Mouse (Mus musculus) heart, embryonic 14.5 days (tissue): Measurements from ENCODE around the gene Xbp1. TPM values are rescaled to one million over a fixed set of nuclear protein-coding genes. Genes with fewer than 3 reads are reported as not detected.

ENCODE experiments used
- ATAC-seq: fragments of 200-750 bp; cut with Nextera tagmentation; 2 replicates; pipeline ENCODE4 v1.8.0; 2017; ENCODE audit warnings: low read depth, moderate TSS enrichment; ENCODE audit not compliant: insufficient number of reproducible peaks, insufficient read depth, low FRiP score
- H3K27ac ChIP-seq, 2 experiments: fragments of 200-500 bp in 1 of 2; fragments of 300-500 bp in 1 of 2; sonication (generic) in 1 of 2; replicated peaks in 1 of 2; 2 replicates each; pipeline ENCODE4 v1.5.1; 2012 to 2014; ENCODE audit warnings: low read depth in 2 of 2, low read length in 2 of 2, control low read depth in 1 of 2, mild to moderate bottlenecking in 1 of 2, mixed read lengths in 1 of 2; ENCODE audit not compliant: control insufficient read depth in 1 of 2, insufficient read depth in 1 of 2
- H3K27me3 ChIP-seq: fragments of 300-500 bp; sonication (generic); 2 replicates; pipeline ENCODE4 v1.6.1; 2014; ENCODE audit warnings: mild to moderate bottlenecking, low read length, control low read depth; ENCODE audit not compliant: control insufficient read depth, insufficient read depth
- H3K36me3 ChIP-seq: fragments of 300-500 bp; sonication (generic); 2 replicates; pipeline ENCODE4 v1.6.1; 2014; ENCODE audit warnings: mild to moderate bottlenecking, control low read depth, low read length, mixed read lengths; ENCODE audit not compliant: control insufficient read depth, insufficient read depth
- H3K4me1 ChIP-seq, 2 experiments: fragments of 200-500 bp in 1 of 2; fragments of 300-500 bp in 1 of 2; sonication (generic) in 1 of 2; 2 replicates each; pipeline ENCODE4 v1.6.1; 2012 to 2014; ENCODE audit warnings: low read length in 2 of 2, control low read depth in 1 of 2, mixed read lengths in 1 of 2; ENCODE audit not compliant: control insufficient read depth in 2 of 2, insufficient read depth in 2 of 2
- H3K4me2 ChIP-seq: fragments of 300-500 bp; sonication (generic); 2 replicates; pipeline ENCODE4 v1.6.1; 2014; ENCODE audit warnings: mild to moderate bottlenecking, low read length
- H3K4me3 ChIP-seq, 2 experiments: fragments of 200-500 bp in 1 of 2; fragments of 300-500 bp in 1 of 2; sonication (generic) in 1 of 2; 2 replicates each; pipeline ENCODE4 v1.5.1; 2012 to 2014; ENCODE audit warnings: low read length in 2 of 2, mild to moderate bottlenecking in 2 of 2, control low read depth in 1 of 2, low read depth in 1 of 2, moderate library complexity in 1 of 2; ENCODE audit not compliant: control insufficient read depth in 1 of 2, insufficient read depth in 1 of 2
- H3K9ac ChIP-seq: fragments of 300-500 bp; sonication (generic); 2 replicates; pipeline ENCODE4 v1.6.1; 2014; ENCODE audit warnings: mild to moderate bottlenecking, low read length
- H3K9me3 ChIP-seq: fragments of 300-500 bp; sonication (generic); 2 replicates; pipeline ENCODE4 v1.6.1; 2016; ENCODE audit warnings: low read length, control low read depth; ENCODE audit not compliant: control insufficient read depth
- WGBS: fragments of 180-500 bp; shearing (Covaris S2); extraction: QIAGEN DNeasy Blood & Tissue Kit; methylation state at CpG from one replicate; pipeline ENCODE4 v1.1.7; 2014; 5-methylcytosine and 5-hydroxymethylcytosine counted together
- polyA plus RNA-seq: library from polyadenylated mRNA; unstranded; fragments of >200 nt; fragmentation: Nextera tagmentation; extraction: Ambion mirVana; gene quantifications from 2 replicates; pipeline ENCODE4 v1.2.1, GENCODE M21; 2014

The Xbp1 gene
- polyA plus RNA-seq, 1 experiment from 2014 or later: 114 TPM

GRCm38 (mm10) chr11:5563898-5564297 is 43.4 kb downstream of the Xbp1 start:
- 62% methylated on average over 6 of the region's 6 CpGs for WGBS

GRCm38 (mm10) chr11:5565596-5565995 is 45.1 kb downstream of the Xbp1 start:
- ATAC-seq: no peak
- H3K4me2 ChIP-seq: no peak overlapping the region
- no peaks in the 10 kb centered on the region for H3K36me3 ChIP-seq
- no peaks in the 10 kb centered on the region for H3K9me3 ChIP-seq
- no peak overlapping the region for H3K4me3 ChIP-seq
- 86% methylated on average over 3 of the region's 3 CpGs for WGBS
- peaks cover 4% of the 10 kb centered on the region in 2 experiments; a peak in 3 of 4 replicates for H3K4me1 ChIP-seq
- H3K9ac ChIP-seq: no peak overlapping the region
- H3K27me3 ChIP-seq: no peaks in the 10 kb centered on the region
- H3K27ac ChIP-seq: no peak overlapping the region

More at GRCm38 (mm10) chr11:5563898-5564297, 43.4 kb downstream of the Xbp1 start:
- Histone ChIP-seq H3K4me3 (no peak overlapping the region), H3K4me2 (no peak overlapping the region), H3K36me3 (no peaks in the 10 kb centered on the region), H3K9me3 (no peaks in the 10 kb centered on the region), H3K27me3 (no peaks in the 10 kb centered on the region), H3K9ac (no peak overlapping the region), H3K4me1 (peaks cover 4% of the 10 kb centered on the region in 2 experiments; a peak in 3 of 4 replicates), H3K27ac (no peak overlapping the region)
- ATAC-seq: no peak

- Histone ChIP-seq H3K9ac (no peak overlapping the region), H3K27ac (no peak overlapping the region), H3K4me3 (no peak overlapping the region), H3K4me1 (peaks cover 4% of the 10 kb centered on the region in 2 experiments; a peak in 3 of 4 replicates), H3K36me3 (no peaks in the 10 kb centered on the region), H3K9me3 (no peaks in the 10 kb centered on the region), H3K27me3 (no peaks in the 10 kb centered on the region), H3K4me2 (no peak overlapping the region)
- WGBS: 29% methylated on average over 2 of the region's 2 CpGs
- ATAC-seq: no peak
Measured at GRCm38 (mm10) chr11:5566506-5566905, 46.0 kb downstream of the Xbp1 start.

GRCm38 (mm10) chr11:5567654-5568053 is 47.2 kb downstream of the Xbp1 start:
- Histone ChIP-seq H3K4me1 (peaks cover 4% of the 10 kb centered on the region in 2 experiments; a peak in 3 of 4 replicates), H3K4me2 (no peak overlapping the region), H3K27me3 (no peaks in the 10 kb centered on the region), H3K9ac (no peak overlapping the region), H3K9me3 (no peaks in the 10 kb centered on the region), H3K27ac (no peak overlapping the region), H3K4me3 (no peak overlapping the region), H3K36me3 (no peaks in the 10 kb centered on the region)
- ATAC-seq: no peak
- 94% methylated on average over 6 of the region's 6 CpGs for WGBS

- H3K4me2 ChIP-seq: no peak overlapping the region
- no peaks in the 10 kb centered on the region for H3K4me1 ChIP-seq
- no peaks in the 10 kb centered on the region for H3K27me3 ChIP-seq
- H3K4me3 ChIP-seq: no peak overlapping the region
- H3K27ac ChIP-seq: no peak overlapping the region
- 76% methylated on average over 5 of the region's 5 CpGs for WGBS
- H3K9ac ChIP-seq: no peak overlapping the region
- no peaks in the 10 kb centered on the region for H3K36me3 ChIP-seq
- no peak for ATAC-seq
- no peaks in the 10 kb centered on the region for H3K9me3 ChIP-seq
Measured at GRCm38 (mm10) chr11:5568082-5568481, 47.6 kb downstream of the Xbp1 start.

GRCm38 (mm10) chr11:5569474-5569873 is 49.0 kb downstream of the Xbp1 start, which contains the start of gene Ankrd36:
Gene Ankrd36 (plus strand): TSS chr11:5569684.
- no peaks in the 10 kb centered on the region for H3K27me3 ChIP-seq
- no peak within 1 kb of the TSS for H3K4me3 ChIP-seq
- H3K4me2 ChIP-seq: no peak within 1 kb of the TSS
- no peak within 1 kb of the TSS for H3K9ac ChIP-seq
- no peaks in the 10 kb centered on the region for H3K4me1 ChIP-seq
- 80% methylated on average over 12 of the region's 12 CpGs for WGBS
- H3K36me3 ChIP-seq: no peaks in the 10 kb centered on the region
- H3K9me3 ChIP-seq: no peaks in the 10 kb centered on the region
- H3K27ac ChIP-seq: no peak within 1 kb of the TSS
- ATAC-seq: no peak

GRCm38 (mm10) chr11:5571856-5572255 is 51.4 kb downstream of the Xbp1 start:
- no peaks in the 10 kb centered on the region for H3K27me3 ChIP-seq
- WGBS: 76% methylated on average over 4 of the region's 4 CpGs
- no peaks in the 10 kb centered on the region for H3K9me3 ChIP-seq
- no peak overlapping the region for H3K4me2 ChIP-seq
- no peak for ATAC-seq
- H3K4me3 ChIP-seq: no peak overlapping the region
- H3K4me1 ChIP-seq: no peaks in the 10 kb centered on the region
- no peaks in the 10 kb centered on the region for H3K36me3 ChIP-seq
- no peak overlapping the region for H3K27ac ChIP-seq
- H3K9ac ChIP-seq: no peak overlapping the region

GRCm38 (mm10) chr11:5573821-5574220 is 53.4 kb downstream of the Xbp1 start:
- WGBS: 34% methylated on average over 2 of the region's 2 CpGs
- Histone ChIP-seq H3K27ac (no peak overlapping the region), H3K36me3 (no peaks in the 10 kb centered on the region), H3K4me2 (no peak overlapping the region), H3K4me1 (peaks cover 2 to 7% of the 10 kb centered on the region in 2 experiments; a peak in 3 of 4 replicates), H3K27me3 (no peaks in the 10 kb centered on the region), H3K4me3 (no peak overlapping the region), H3K9me3 (no peaks in the 10 kb centered on the region), H3K9ac (no peak overlapping the region)
- ATAC-seq: no peak
